Mouse (Mus musculus): ENCODE measurements around the gene Tead3. TPM values are rescaled to one million over a fixed set of nuclear protein-coding genes. Genes with fewer than 3 reads are reported as not detected.

Gene Tead3
- polyA plus RNA-seq, 1 experiment: 21.5 TPM

DNA sequence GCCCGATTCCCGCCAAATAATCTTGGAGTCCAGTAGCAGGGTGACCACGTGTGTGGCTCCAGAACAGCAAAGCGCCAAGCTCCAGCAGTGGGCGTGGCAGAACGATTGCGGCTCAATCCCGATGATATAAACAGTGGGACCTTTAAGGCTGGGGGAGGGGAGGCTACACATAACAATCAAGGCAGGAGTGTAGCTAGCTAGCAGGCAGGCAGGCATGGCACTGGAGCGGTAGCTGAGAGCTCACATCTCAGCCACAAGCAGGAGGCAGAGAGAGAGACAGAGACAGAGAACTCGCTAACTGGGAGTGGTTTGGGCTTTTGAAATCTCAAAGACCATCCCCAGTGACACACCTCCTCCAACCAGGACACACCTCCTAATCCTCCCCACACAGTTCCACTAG lies 45.4 kb downstream of the Tead3 start:
- TF ChIP-seq MYOG (IDR thresholded peaks at IDR 0.05; ENCODE audit: control insufficient read depth, extremely low read depth, insufficient read length): no peak
- TF ChIP-seq MAX (IDR thresholded peaks at IDR 0.05): no peak
- TF ChIP-seq FOSL1 (IDR thresholded peaks at IDR 0.05; ENCODE audit: insufficient read depth, low read length, poor library complexity, severe bottlenecking): no peak
- TF ChIP-seq CTCF (IDR thresholded peaks at IDR 0.05; ENCODE audit: control insufficient read depth, insufficient read depth, insufficient read length): no peak
- no peak for TF ChIP-seq CEBPB (IDR thresholded peaks at IDR 0.05; ENCODE audit: low read depth)
- TF ChIP-seq USF1 (IDR thresholded peaks at IDR 0.05; ENCODE audit: low read depth): no peak
- Histone ChIP-seq H3K27me3 (ENCODE audit: control insufficient read depth, insufficient read depth, insufficient read length) (no peaks in the 10 kb centered on the region), H3K79me3 (ENCODE audit: low read depth) (no peaks in the 10 kb centered on the region), H3K79me2 (ENCODE audit: control insufficient read depth, insufficient read depth) (no peaks in the 10 kb centered on the region), H3K36me3 (ENCODE audit: control insufficient read depth, insufficient read depth) (peaks cover 4% of the 10 kb centered on the region), H3K4me3 (ENCODE audit: insufficient read depth, poor library complexity, severe bottlenecking) (no peak overlapping the region), H3ac (ENCODE audit: control insufficient read depth, insufficient read length, low read depth) (no peak overlapping the region)

DNA sequence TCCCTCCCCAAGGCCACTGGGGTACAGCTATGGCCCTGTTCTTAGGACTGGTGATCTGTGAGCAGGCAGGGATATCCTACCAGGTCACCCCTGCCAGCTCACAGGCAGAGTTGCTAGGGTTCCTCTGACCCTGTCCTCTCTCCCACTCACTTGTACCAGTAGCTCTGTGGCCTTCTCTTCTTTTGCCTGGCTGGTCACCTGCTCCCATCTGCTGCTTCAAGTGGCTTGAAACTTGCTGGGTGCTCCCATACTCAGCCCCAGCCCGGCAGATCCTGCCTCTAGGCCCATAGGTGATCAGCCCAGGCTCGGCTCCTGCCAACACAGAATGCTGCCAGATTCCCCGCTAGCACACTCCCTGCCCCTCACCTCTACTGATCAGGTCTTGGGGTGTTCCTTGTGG lies 49.8 kb downstream of the Tead3 start:
- Histone ChIP-seq H3ac (ENCODE audit: control insufficient read depth, insufficient read length, low read depth) (no peak overlapping the region), H3K79me3 (ENCODE audit: low read depth) (no peaks in the 10 kb centered on the region), H3K36me3 (ENCODE audit: control insufficient read depth, insufficient read depth) (peaks cover 10% of the 10 kb centered on the region), H3K79me2 (ENCODE audit: control insufficient read depth, insufficient read depth) (no peaks in the 10 kb centered on the region), H3K4me3 (ENCODE audit: insufficient read depth, poor library complexity, severe bottlenecking) (no peak overlapping the region), H3K27me3 (ENCODE audit: control insufficient read depth, insufficient read depth, insufficient read length) (no peaks in the 10 kb centered on the region)
- TF ChIP-seq MYOG (IDR thresholded peaks at IDR 0.05; ENCODE audit: control insufficient read depth, extremely low read depth, insufficient read length) (no peak), MYOD1 (IDR thresholded peaks at IDR 0.05; ENCODE audit: control insufficient read depth, insufficient read length, low read depth) (no peak), CTCF (IDR thresholded peaks at IDR 0.05; ENCODE audit: control insufficient read depth, insufficient read depth, insufficient read length) (no peak), MAX (IDR thresholded peaks at IDR 0.05) (no peak), FOSL1 (IDR thresholded peaks at IDR 0.05; ENCODE audit: insufficient read depth, low read length, poor library complexity, severe bottlenecking) (no peak), CEBPB (IDR thresholded peaks at IDR 0.05; ENCODE audit: low read depth) (no peak), USF1 (IDR thresholded peaks at IDR 0.05; ENCODE audit: low read depth) (no peak)

GRCm38 (mm10) chr17:28300323-28300722 lies 50.3 kb downstream of the Tead3 start:
- Histone ChIP-seq H3K27me3 (ENCODE audit: control insufficient read depth, insufficient read depth, insufficient read length) (no peaks in the 10 kb centered on the region), H3K36me3 (ENCODE audit: control insufficient read depth, insufficient read depth) (peaks cover 10% of the 10 kb centered on the region), H3K4me3 (ENCODE audit: insufficient read depth, poor library complexity, severe bottlenecking) (no peak overlapping the region), H3ac (ENCODE audit: control insufficient read depth, insufficient read length, low read depth) (no peak overlapping the region), H3K79me3 (ENCODE audit: low read depth) (no peaks in the 10 kb centered on the region), H3K79me2 (ENCODE audit: control insufficient read depth, insufficient read depth) (no peaks in the 10 kb centered on the region)
- TF ChIP-seq FOSL1 (IDR thresholded peaks at IDR 0.05; ENCODE audit: insufficient read depth, low read length, poor library complexity, severe bottlenecking) (no peak), MYOD1 (IDR thresholded peaks at IDR 0.05; ENCODE audit: control insufficient read depth, insufficient read length, low read depth) (no peak), CTCF (IDR thresholded peaks at IDR 0.05; ENCODE audit: control insufficient read depth, insufficient read depth, insufficient read length) (no peak), CEBPB (IDR thresholded peaks at IDR 0.05; ENCODE audit: low read depth) (no peak), MYOG (IDR thresholded peaks at IDR 0.05; ENCODE audit: control insufficient read depth, extremely low read depth, insufficient read length) (no peak), MAX (IDR thresholded peaks at IDR 0.05) (no peak), USF1 (IDR thresholded peaks at IDR 0.05; ENCODE audit: low read depth) (no peak)

DNA sequence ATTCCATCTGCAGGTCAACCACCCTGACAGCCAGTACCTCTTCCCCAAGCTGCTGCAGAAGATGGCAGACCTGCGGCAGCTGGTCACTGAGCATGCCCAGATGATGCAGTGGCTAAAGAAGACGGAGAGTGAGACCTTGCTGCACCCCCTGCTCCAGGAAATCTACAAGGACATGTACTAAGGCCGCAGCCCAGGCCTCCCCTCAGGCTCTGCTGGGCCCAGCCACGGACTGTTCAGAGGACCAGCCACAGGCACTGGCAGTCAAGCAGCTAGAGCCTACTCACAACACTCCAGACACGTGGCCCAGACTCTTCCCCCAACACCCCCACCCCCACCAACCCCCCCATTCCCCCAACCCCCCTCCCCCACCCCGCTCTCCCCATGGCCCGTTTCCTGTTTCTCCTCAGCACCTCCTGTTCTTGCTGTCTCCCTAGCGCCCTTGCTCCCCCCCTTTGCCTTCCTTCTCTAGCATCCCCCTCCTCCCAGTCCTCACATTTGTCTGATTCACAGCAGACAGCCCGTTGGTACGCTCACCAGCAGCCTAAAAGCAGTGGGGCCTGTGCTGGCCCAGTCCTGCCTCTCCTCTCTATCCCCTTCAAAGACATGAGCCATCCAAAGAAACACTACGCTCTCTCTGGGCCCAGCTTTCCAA lies 50.8 kb downstream of the Tead3 start:
- no peak overlapping the region for H3K4me3 ChIP-seq (ENCODE audit: insufficient read depth, poor library complexity, severe bottlenecking)
- no peak overlapping the region for H3ac ChIP-seq (ENCODE audit: control insufficient read depth, insufficient read length, low read depth)
- TF ChIP-seq USF1 (IDR thresholded peaks at IDR 0.05; ENCODE audit: low read depth) (no peak), MAX (IDR thresholded peaks at IDR 0.05) (no peak), CEBPB (IDR thresholded peaks at IDR 0.05; ENCODE audit: low read depth) (no peak), CTCF (IDR thresholded peaks at IDR 0.05; ENCODE audit: control insufficient read depth, insufficient read depth, insufficient read length) (no peak), FOSL1 (IDR thresholded peaks at IDR 0.05; ENCODE audit: insufficient read depth, low read length, poor library complexity, severe bottlenecking) (no peak), MYOG (IDR thresholded peaks at IDR 0.05; ENCODE audit: control insufficient read depth, extremely low read depth, insufficient read length) (no peak), MYOD1 (IDR thresholded peaks at IDR 0.05; ENCODE audit: control insufficient read depth, insufficient read length, low read depth) (no peak)
- H3K79me2 ChIP-seq (ENCODE audit: control insufficient read depth, insufficient read depth): no peaks in the 10 kb centered on the region
- no peaks in the 10 kb centered on the region for H3K79me3 ChIP-seq (ENCODE audit: low read depth)
- H3K27me3 ChIP-seq (ENCODE audit: control insufficient read depth, insufficient read depth, insufficient read length): no peaks in the 10 kb centered on the region
- peaks cover 10% of the 10 kb centered on the region for H3K36me3 ChIP-seq (ENCODE audit: control insufficient read depth, insufficient read depth)

GRCm38 (mm10) chr17:28298888-28299287 lies 51.7 kb downstream of the Tead3 start:
- H3K27me3 ChIP-seq (ENCODE audit: control insufficient read depth, insufficient read depth, insufficient read length): no peaks in the 10 kb centered on the region
- H3ac ChIP-seq (ENCODE audit: control insufficient read depth, insufficient read length, low read depth): no peak overlapping the region
- H3K79me3 ChIP-seq (ENCODE audit: low read depth): no peaks in the 10 kb centered on the region
- TF ChIP-seq MYOG (IDR thresholded peaks at IDR 0.05; ENCODE audit: control insufficient read depth, extremely low read depth, insufficient read length) (no peak), USF1 (IDR thresholded peaks at IDR 0.05; ENCODE audit: low read depth) (no peak), CTCF (IDR thresholded peaks at IDR 0.05; ENCODE audit: control insufficient read depth, insufficient read depth, insufficient read length) (no peak), FOSL1 (IDR thresholded peaks at IDR 0.05; ENCODE audit: insufficient read depth, low read length, poor library complexity, severe bottlenecking) (no peak), MYOD1 (IDR thresholded peaks at IDR 0.05; ENCODE audit: control insufficient read depth, insufficient read length, low read depth) (no peak), CEBPB (IDR thresholded peaks at IDR 0.05; ENCODE audit: low read depth) (no peak), MAX (IDR thresholded peaks at IDR 0.05) (no peak)
- no peaks in the 10 kb centered on the region for H3K79me2 ChIP-seq (ENCODE audit: control insufficient read depth, insufficient read depth)
- no peak overlapping the region for H3K4me3 ChIP-seq (ENCODE audit: insufficient read depth, poor library complexity, severe bottlenecking)
- peaks cover 10% of the 10 kb centered on the region for H3K36me3 ChIP-seq (ENCODE audit: control insufficient read depth, insufficient read depth)

Data from C2C12 (cell line).